Mouse (Mus musculus): ENCODE data around the gene Rab35. TPM values are rescaled to one million over a fixed set of nuclear protein-coding genes. Genes with fewer than 3 reads are reported as not detected.
A peak's percentile ranks its signal among the peaks of the same experiment; 100 is the strongest.

Gene Rab35
- 17.0 and 17.9 TPM in 2 replicates for polyA plus RNA-seq (2014; fragmentation: Nextera tagmentation; extraction: Ambion mirVana)

GRCm38 (mm10) chr5:115631505-115632357 is at the start of gene Rab35:
Rab35 (plus strand) TSS chr5:115631908.
- WGBS: under 1% methylated on average over 61 of the region's 125 CpGs
- no peaks in the 10 kb centered on the region for H3K9me3 ChIP-seq (ENCODE audit: control insufficient read depth, low read length)
- H3K27ac ChIP-seq (replicated peaks; ENCODE audit: low read depth, low read length): peak within 1 kb of the TSS; percentile 72
- peak within 1 kb of the TSS; percentile 76 for H3K4me2 ChIP-seq (ENCODE audit: low read depth, severe bottlenecking)
- peak; percentile 88 for ATAC-seq (ENCODE audit: insufficient number of reproducible peaks, low FRiP score, low TSS enrichment, low read depth)
- peak within 1 kb of the TSS; percentile 64 for H3K4me3 ChIP-seq (ENCODE audit: low read depth, low read length)
- H3K27me3 ChIP-seq (ENCODE audit: control insufficient read depth, insufficient read depth, low read length): no peaks in the 10 kb centered on the region
- H3K36me3 ChIP-seq (ENCODE audit: control insufficient read depth, insufficient read depth, low read length): no peaks in the 10 kb centered on the region; the same call in none of the 2 replicates
- H3K4me1 ChIP-seq (ENCODE audit: control insufficient read depth, insufficient read depth, low read length): peaks cover 12% of the 10 kb centered on the region
- peak; percentile 93 for DNase-seq (ENCODE audit: low spot score)
- H3K9ac ChIP-seq (ENCODE audit: low read length): peak within 1 kb of the TSS; percentile 87

GRCm38 (mm10) chr5:115585616-115586015 is 46.1 kb upstream of the Rab35 start:
- WGBS: 88% methylated on average over 12 of the region's 12 CpGs
- Histone ChIP-seq H3K4me3 (ENCODE audit: low read depth, low read length) (no peak overlapping the region), H3K4me2 (ENCODE audit: low read depth, severe bottlenecking) (no peak overlapping the region), H3K9ac (ENCODE audit: low read length) (no peak overlapping the region), H3K4me1 (ENCODE audit: control insufficient read depth, insufficient read depth, low read length) (no peaks in the 10 kb centered on the region), H3K9me3 (ENCODE audit: control insufficient read depth, low read length) (peaks cover 5% of the 10 kb centered on the region; the same call in 1 of the 2 replicates), H3K27me3 (ENCODE audit: control insufficient read depth, insufficient read depth, low read length) (no peaks in the 10 kb centered on the region), H3K36me3 (ENCODE audit: control insufficient read depth, insufficient read depth, low read length) (peaks cover 78% of the 10 kb centered on the region), H3K27ac (replicated peaks; ENCODE audit: low read depth, low read length) (no peak overlapping the region)
- no peak for DNase-seq (ENCODE audit: low spot score)
- no peak for ATAC-seq (ENCODE audit: insufficient number of reproducible peaks, low FRiP score, low TSS enrichment, low read depth)

GRCm38 (mm10) chr5:115586166-115586565 is 45.5 kb upstream of the Rab35 start:
- no peaks in the 10 kb centered on the region for H3K27me3 ChIP-seq (ENCODE audit: control insufficient read depth, insufficient read depth, low read length)
- WGBS: 88% methylated on average over 15 of the region's 15 CpGs

GRCm38 (mm10) chr5:115586780-115587179 is 44.9 kb upstream of the Rab35 start:
- no peaks in the 10 kb centered on the region for H3K27me3 ChIP-seq (ENCODE audit: control insufficient read depth, insufficient read depth, low read length)
- peaks cover 69% of the 10 kb centered on the region for H3K36me3 ChIP-seq (ENCODE audit: control insufficient read depth, insufficient read depth, low read length)
- WGBS: 92% methylated on average over 2 of the region's 2 CpGs

More at GRCm38 (mm10) chr5:115586166-115586565, 45.5 kb upstream of the Rab35 start:
- peaks cover 73% of the 10 kb centered on the region for H3K36me3 ChIP-seq (ENCODE audit: control insufficient read depth, insufficient read depth, low read length)
- no peak overlapping the region for H3K27ac ChIP-seq (replicated peaks; ENCODE audit: low read depth, low read length)
- H3K9ac ChIP-seq (ENCODE audit: low read length): no peak overlapping the region
- no peak for ATAC-seq (ENCODE audit: insufficient number of reproducible peaks, low FRiP score, low TSS enrichment, low read depth)
- H3K4me3 ChIP-seq (ENCODE audit: low read depth, low read length): no peak overlapping the region
- no peaks in the 10 kb centered on the region for H3K4me1 ChIP-seq (ENCODE audit: control insufficient read depth, insufficient read depth, low read length)
- peaks cover 5% of the 10 kb centered on the region; the same call in 1 of the 2 replicates for H3K9me3 ChIP-seq (ENCODE audit: control insufficient read depth, low read length)
- no peak for DNase-seq (ENCODE audit: low spot score)
- H3K4me2 ChIP-seq (ENCODE audit: low read depth, severe bottlenecking): no peak overlapping the region

GRCm38 (mm10) chr5:115591028-115591427 is 40.7 kb upstream of the Rab35 start:
- 87% methylated on average over 11 of the region's 11 CpGs for WGBS

More at GRCm38 (mm10) chr5:115586780-115587179, 44.9 kb upstream of the Rab35 start:
- no peak overlapping the region for H3K9ac ChIP-seq (ENCODE audit: low read length)
- DNase-seq (ENCODE audit: low spot score) (no peak), ATAC-seq (ENCODE audit: insufficient number of reproducible peaks, low FRiP score, low TSS enrichment, low read depth) (no peak)
- no peak overlapping the region for H3K4me2 ChIP-seq (ENCODE audit: low read depth, severe bottlenecking)
- H3K4me3 ChIP-seq (ENCODE audit: low read depth, low read length): no peak overlapping the region
- no peak overlapping the region for H3K27ac ChIP-seq (replicated peaks; ENCODE audit: low read depth, low read length)
- no peaks in the 10 kb centered on the region for H3K4me1 ChIP-seq (ENCODE audit: control insufficient read depth, insufficient read depth, low read length)
- H3K9me3 ChIP-seq (ENCODE audit: control insufficient read depth, low read length): peaks cover 5% of the 10 kb centered on the region; the same call in 1 of the 2 replicates

GRCm38 (mm10) chr5:115591506-115591905 is 40.2 kb upstream of the Rab35 start:
- H3K4me3 ChIP-seq (ENCODE audit: low read depth, low read length): no peak overlapping the region

More at GRCm38 (mm10) chr5:115591028-115591427, 40.7 kb upstream of the Rab35 start:
- no peak overlapping the region for H3K9ac ChIP-seq (ENCODE audit: low read length)
- no peaks in the 10 kb centered on the region for H3K4me1 ChIP-seq (ENCODE audit: control insufficient read depth, insufficient read depth, low read length)
- H3K27me3 ChIP-seq (ENCODE audit: control insufficient read depth, insufficient read depth, low read length): no peaks in the 10 kb centered on the region
- DNase-seq (ENCODE audit: low spot score): no peak
- H3K36me3 ChIP-seq (ENCODE audit: control insufficient read depth, insufficient read depth, low read length): peaks cover 62% of the 10 kb centered on the region
- H3K27ac ChIP-seq (replicated peaks; ENCODE audit: low read depth, low read length): no peak overlapping the region
- no peak for ATAC-seq (ENCODE audit: insufficient number of reproducible peaks, low FRiP score, low TSS enrichment, low read depth)
- H3K4me2 ChIP-seq (ENCODE audit: low read depth, severe bottlenecking): no peak overlapping the region
- H3K9me3 ChIP-seq (ENCODE audit: control insufficient read depth, low read length): no peaks in the 10 kb centered on the region
- no peak overlapping the region for H3K4me3 ChIP-seq (ENCODE audit: low read depth, low read length)

GRCm38 (mm10) chr5:115603561-115603960 is 28.1 kb upstream of the Rab35 start:
- no peaks in the 10 kb centered on the region for H3K4me1 ChIP-seq (ENCODE audit: control insufficient read depth, insufficient read depth, low read length)
- no peak overlapping the region for H3K27ac ChIP-seq (replicated peaks; ENCODE audit: low read depth, low read length)
- peaks cover 49% of the 10 kb centered on the region for H3K36me3 ChIP-seq (ENCODE audit: control insufficient read depth, insufficient read depth, low read length)
- DNase-seq (ENCODE audit: low spot score): no peak
- H3K9ac ChIP-seq (ENCODE audit: low read length): no peak overlapping the region
- no peak overlapping the region for H3K4me3 ChIP-seq (ENCODE audit: low read depth, low read length)
- no peak for ATAC-seq (ENCODE audit: insufficient number of reproducible peaks, low FRiP score, low TSS enrichment, low read depth)
- H3K4me2 ChIP-seq (ENCODE audit: low read depth, severe bottlenecking): no peak overlapping the region
- no peaks in the 10 kb centered on the region for H3K27me3 ChIP-seq (ENCODE audit: control insufficient read depth, insufficient read depth, low read length)
- H3K9me3 ChIP-seq (ENCODE audit: control insufficient read depth, low read length): no peaks in the 10 kb centered on the region
- WGBS: 90% methylated on average over 6 of the region's 6 CpGs

More at GRCm38 (mm10) chr5:115591506-115591905, 40.2 kb upstream of the Rab35 start:
- H3K9me3 ChIP-seq (ENCODE audit: control insufficient read depth, low read length): no peaks in the 10 kb centered on the region
- no peak overlapping the region for H3K4me2 ChIP-seq (ENCODE audit: low read depth, severe bottlenecking)
- no peaks in the 10 kb centered on the region for H3K4me1 ChIP-seq (ENCODE audit: control insufficient read depth, insufficient read depth, low read length)
- no peaks in the 10 kb centered on the region for H3K27me3 ChIP-seq (ENCODE audit: control insufficient read depth, insufficient read depth, low read length)
- H3K27ac ChIP-seq (replicated peaks; ENCODE audit: low read depth, low read length): no peak overlapping the region
- WGBS: 93% methylated on average over 2 of the region's 2 CpGs
- no peak for DNase-seq (ENCODE audit: low spot score)
- peaks cover 61% of the 10 kb centered on the region for H3K36me3 ChIP-seq (ENCODE audit: control insufficient read depth, insufficient read depth, low read length)
- no peak overlapping the region for H3K9ac ChIP-seq (ENCODE audit: low read length)
- no peak for ATAC-seq (ENCODE audit: insufficient number of reproducible peaks, low FRiP score, low TSS enrichment, low read depth)

- H3K36me3 ChIP-seq (ENCODE audit: control insufficient read depth, insufficient read depth, low read length): peaks cover 64% of the 10 kb centered on the region
- no peak overlapping the region for H3K27ac ChIP-seq (replicated peaks; ENCODE audit: low read depth, low read length)
- H3K4me3 ChIP-seq (ENCODE audit: low read depth, low read length): no peak overlapping the region
- DNase-seq (ENCODE audit: low spot score) (no peak), ATAC-seq (ENCODE audit: insufficient number of reproducible peaks, low FRiP score, low TSS enrichment, low read depth) (no peak)
- no peak overlapping the region for H3K4me2 ChIP-seq (ENCODE audit: low read depth, severe bottlenecking)
- no peak overlapping the region for H3K9ac ChIP-seq (ENCODE audit: low read length)
- 94% methylated on average over 11 of the region's 11 CpGs for WGBS
- H3K9me3 ChIP-seq (ENCODE audit: control insufficient read depth, low read length): no peaks in the 10 kb centered on the region
- H3K27me3 ChIP-seq (ENCODE audit: control insufficient read depth, insufficient read depth, low read length): no peaks in the 10 kb centered on the region
- H3K4me1 ChIP-seq (ENCODE audit: control insufficient read depth, insufficient read depth, low read length): no peaks in the 10 kb centered on the region
Measured at GRCm38 (mm10) chr5:115611566-115611965, 20.1 kb upstream of the Rab35 start.

All from limb, embryonic 11.5 days (tissue).